Mouse (Mus musculus) olfactory bulb, adult 2 months (tissue): ENCODE results near the gene Bloc1s1.

Source experiments
- CTCF ChIP-seq: fragments of 200-500 bp; IDR thresholded peaks from 2 replicates; pipeline ENCODE4 v1.5.1; 2012; ENCODE audit warnings: low read depth, mild to moderate bottlenecking, low read length, moderate library complexity; ENCODE audit not compliant: insufficient read depth
- POLR2A ChIP-seq: fragments of 200-500 bp; IDR thresholded peaks from 2 replicates; pipeline ENCODE4 v1.6.1; 2012; ENCODE audit warnings: mild to moderate bottlenecking, low read depth, low read length, moderate library complexity; ENCODE audit not compliant: insufficient read depth

DNA sequence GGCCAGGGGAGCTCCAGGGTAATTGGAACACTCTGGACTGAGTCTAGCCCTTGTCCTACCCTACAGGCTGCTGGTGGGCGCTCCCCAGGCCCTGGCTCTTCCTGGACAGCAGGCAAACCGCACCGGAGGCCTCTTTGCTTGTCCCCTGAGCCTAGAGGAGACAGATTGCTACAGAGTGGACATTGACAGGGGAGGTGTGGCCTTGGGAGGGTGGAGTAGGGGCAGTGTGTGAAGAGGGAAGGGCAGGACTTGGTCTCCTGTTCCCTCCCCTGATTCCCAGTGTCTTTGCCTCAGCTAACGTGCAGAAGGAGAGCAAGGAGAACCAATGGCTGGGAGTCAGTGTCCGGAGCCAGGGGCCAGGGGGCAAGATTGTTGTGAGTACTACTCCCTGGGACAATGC, 15.1 kb upstream of the Bloc1s1 start:
- TF ChIP-seq CTCF (no peak), POLR2A (no peak)
